ENCODE assay signal across 11 mouse cellular contexts in genomic region chr1:156667141-156667926, GRCm38 (mm10). TPM values are rescaled to one million over a fixed set of nuclear protein-coding genes. Genes with fewer than 3 reads are reported as not detected.
DNase-seq lines count a peak whose midpoint lies in the region; ATAC-seq and TF ChIP-seq lines count a peak whose summit lies in the region.
"Had no signal": no experiment of that assay in that cellular context is flagged by ENCODE, and none has a peak within 500 bp of the region (broad histone marks: within the 10 kb centered on the region; RNA-seq: fewer than 3 reads in every experiment).

No protein-coding gene starts in this region.

- H3K9me3 ChIP-seq in forebrain, embryonic 14.5 days (replicated peaks; ENCODE audit: control insufficient read depth, low read length), result no peaks in the 10 kb centered on the region
- no peaks in the 10 kb centered on the region for H3K9me3 ChIP-seq in forebrain, embryonic 16.5 days (ENCODE audit: control insufficient read depth, low read length)
- H3K9me3 ChIP-seq in G1E (replicated peaks), result no peaks in the 10 kb centered on the region
- no peaks in the 10 kb centered on the region for H3K9me3 ChIP-seq in heart, embryonic 14.5 days (ENCODE audit: control insufficient read depth, low read length)
- H3K9me3 ChIP-seq in midbrain, embryonic 10.5 days (replicated peaks), result no peaks in the 10 kb centered on the region
- H3K9me3 ChIP-seq: embryonic facial prominence, embryonic 12.5 days had no signal

- H3K4me1 ChIP-seq in forebrain, embryonic 14.5 days (ENCODE audit: control insufficient read depth, insufficient read depth, low read length), result no peaks in the 10 kb centered on the region
- no peaks in the 10 kb centered on the region for H3K4me1 ChIP-seq in forebrain, embryonic 16.5 days (replicated peaks; ENCODE audit: control insufficient read depth, insufficient read depth, low read length)
- peaks cover 10% of the 10 kb centered on the region for H3K4me1 ChIP-seq in G1E (ENCODE audit: insufficient read depth, low read depth, low read length)
- H3K4me1 ChIP-seq in heart, embryonic 14.5 days (ENCODE audit: control insufficient read depth in 2 of 2, insufficient read depth in 2 of 2, low read length in 2 of 2), result peaks cover 14 to 21% of the 10 kb centered on the region in 2 experiments; a peak in 3 of 4 replicates
- peaks cover 19% of the 10 kb centered on the region for H3K4me1 ChIP-seq in midbrain, embryonic 10.5 days
- H3K4me1 ChIP-seq: embryonic facial prominence, embryonic 12.5 days had no signal

- H3K27me3 ChIP-seq in forebrain, embryonic 14.5 days (replicated peaks; ENCODE audit: control insufficient read depth, insufficient read depth, low read length), result no peaks in the 10 kb centered on the region
- no peaks in the 10 kb centered on the region for H3K27me3 ChIP-seq in forebrain, embryonic 16.5 days (replicated peaks; ENCODE audit: control insufficient read depth, insufficient read depth, low read length)
- peaks cover 16% of the 10 kb centered on the region; the same call in 1 of the 2 replicates for H3K27me3 ChIP-seq in G1E (ENCODE audit: insufficient read depth, low read length)
- H3K27me3 ChIP-seq in heart, embryonic 14.5 days (ENCODE audit: control insufficient read depth, insufficient read depth, low read length), result no peaks in the 10 kb centered on the region
- H3K27me3 ChIP-seq in midbrain, embryonic 10.5 days (ENCODE audit: low read depth, poor library complexity, severe bottlenecking), result peaks cover 17% of the 10 kb centered on the region; the same call in 1 of the 2 replicates
- H3K27me3 ChIP-seq: embryonic facial prominence, embryonic 12.5 days had no signal

- DNase-seq in forebrain, embryonic 14.5 days (ENCODE audit: low spot score), result no peak
- peak; percentile 18 for DNase-seq in G1E (ENCODE audit: low spot score)
- peak; percentile 76 for DNase-seq in lung, postnatal 25 days (ENCODE audit: low spot score)
- DNase-seq in midbrain, embryonic 10.5 days (ENCODE audit: low spot score), result no peak
- no peak for DNase-seq in retina, postnatal 1 day
- DNase-seq in left cerebral cortex, postnatal 4 days, result no peak
- DNase-seq: kidney, postnatal 4 days; thymus, postnatal 36 days had no signal

- H3K4me3 ChIP-seq in forebrain, embryonic 14.5 days (ENCODE audit: low read depth, low read length), result no peak overlapping the region
- H3K4me3 ChIP-seq in forebrain, embryonic 16.5 days (replicated peaks; ENCODE audit: low read length), result no peak overlapping the region
- H3K4me3 ChIP-seq in G1E (ENCODE audit: low read depth, low read length), result no peak overlapping the region
- no peak overlapping the region for H3K4me3 ChIP-seq in heart, embryonic 14.5 days (ENCODE audit: control insufficient read depth in 1 of 2, insufficient read depth in 1 of 2, low read depth in 1 of 2, low read length in 2 of 2)
- H3K4me3 ChIP-seq in midbrain, embryonic 10.5 days, result no peak overlapping the region
- H3K4me3 ChIP-seq: embryonic facial prominence, embryonic 12.5 days had no signal

- no peak for TF ChIP-seq CTCF in G1E (IDR thresholded peaks at IDR 0.05; ENCODE audit: low read depth, low read length)

- H3K9ac ChIP-seq in forebrain, embryonic 14.5 days (ENCODE audit: low read length), result no peak overlapping the region
- H3K9ac ChIP-seq in forebrain, embryonic 16.5 days (replicated peaks; ENCODE audit: low read depth, low read length), result no peak overlapping the region
- no peak overlapping the region for H3K9ac ChIP-seq in heart, embryonic 14.5 days (ENCODE audit: low read length)
- H3K9ac ChIP-seq: embryonic facial prominence, embryonic 12.5 days had no signal

- no peak overlapping the region for H3K4me2 ChIP-seq in forebrain, embryonic 14.5 days (ENCODE audit: low read length)
- no peak overlapping the region for H3K4me2 ChIP-seq in forebrain, embryonic 16.5 days (ENCODE audit: low read length)
- H3K4me2 ChIP-seq in heart, embryonic 14.5 days (ENCODE audit: low read length), result peak overlapping the region; percentile 24
- H3K4me2 ChIP-seq: embryonic facial prominence, embryonic 12.5 days had no signal

- no peak overlapping the region for H3K27ac ChIP-seq in forebrain, embryonic 14.5 days (ENCODE audit: low read depth, low read length)
- H3K27ac ChIP-seq in forebrain, embryonic 16.5 days (ENCODE audit: low read length), result no peak overlapping the region
- peak overlapping the region; percentile 32 to 67; a peak in 3 of 4 replicates for H3K27ac ChIP-seq in heart, embryonic 14.5 days (replicated peaks in 1 of 2; ENCODE audit: control insufficient read depth in 1 of 2, insufficient read depth in 1 of 2, low read depth in 2 of 2, low read length in 2 of 2)
- H3K27ac ChIP-seq in midbrain, embryonic 10.5 days (replicated peaks), result no peak overlapping the region
- H3K27ac ChIP-seq: embryonic facial prominence, embryonic 12.5 days had no signal

- intact Hi-C loops in left cerebral cortex, postnatal 4 days (cut with DNase I), result no loop called here

- ATAC-seq in forebrain, embryonic 14.5 days, result 0 out of 2 replicates have a peak, but pooled peaks have one; percentile 12
- no peak for ATAC-seq in forebrain, embryonic 16.5 days
- peak; percentile 40; the same call in 1 of the 2 replicates for ATAC-seq in G1E (ENCODE audit: extremely low read depth, insufficient number of reproducible peaks, low FRiP score, poor library complexity, severe bottlenecking)
- ATAC-seq in heart, embryonic 14.5 days (ENCODE audit: insufficient number of reproducible peaks, insufficient read depth, low FRiP score, low read depth), result peak; percentile 72

- 92% methylated on average over 23 of the region's 23 CpGs for WGBS in forebrain, embryonic 14.5 days
- WGBS in forebrain, embryonic 16.5 days, result 89% methylated on average over 23 of the region's 23 CpGs
- WGBS in heart, embryonic 14.5 days, result 63% methylated on average over 23 of the region's 23 CpGs
- WGBS in midbrain, embryonic 10.5 days, result 89% methylated on average over 23 of the region's 23 CpGs

- no peaks in the 10 kb centered on the region for H3K36me3 ChIP-seq in forebrain, embryonic 14.5 days (ENCODE audit: control insufficient read depth, insufficient read depth, low read length)
- no peaks in the 10 kb centered on the region for H3K36me3 ChIP-seq in forebrain, embryonic 16.5 days (ENCODE audit: control insufficient read depth, insufficient read depth)
- peaks cover 13% of the 10 kb centered on the region for H3K36me3 ChIP-seq in G1E (replicated peaks)
- no peaks in the 10 kb centered on the region for H3K36me3 ChIP-seq in heart, embryonic 14.5 days (ENCODE audit: control insufficient read depth, insufficient read depth, low read length)
- no peaks in the 10 kb centered on the region for H3K36me3 ChIP-seq in midbrain, embryonic 10.5 days
- H3K36me3 ChIP-seq: embryonic facial prominence, embryonic 12.5 days had no signal

RNA-seq across cellular contexts. Expression of gene Tor3a, which starts 6.8 kb away (rescaled TPM):
- 4.5 and 6.5 TPM in 2 replicates for polyA plus RNA-seq in forebrain, embryonic 14.5 days (2014; fragmentation: Nextera tagmentation; extraction: Ambion mirVana)
- polyA plus RNA-seq in forebrain, embryonic 16.5 days (2015; fragmentation: Nextera tagmentation; extraction: Ambion mirVana), result 4.4 TPM in 2 replicates
- total RNA-seq in G1E (2014; fragmentation: Nextera tagmentation) (2.1 and 2.6 TPM in 2 replicates), G1E (2017) (2.8 and 3.1 TPM in 2 replicates)
- polyA plus RNA-seq in G1E (2012), result 2.5 and 4.8 TPM in 2 replicates
- 6.8 and 8.4 TPM in 2 replicates for polyA plus RNA-seq in heart, embryonic 14.5 days (2014; fragmentation: Nextera tagmentation; extraction: Ambion mirVana)
- 6.1 and 6.9 TPM in 2 replicates for polyA plus RNA-seq in midbrain, embryonic 10.5 days (2016; fragmentation: Nextera tagmentation; extraction: Ambion mirVana)
- 1 to 10 TPM; 3.4 to 4.4 TPM for total RNA-seq in left cerebral cortex, postnatal 4 days (2021)

RNA-seq across cellular contexts. Expression of gene Fam20b, which starts 51.6 kb away (rescaled TPM):
- polyA plus RNA-seq in forebrain, embryonic 14.5 days (2014; fragmentation: Nextera tagmentation; extraction: Ambion mirVana), result 19.9 and 23.8 TPM in 2 replicates
- polyA plus RNA-seq in forebrain, embryonic 16.5 days (2015; fragmentation: Nextera tagmentation; extraction: Ambion mirVana), result 27.2 and 27.6 TPM in 2 replicates
- total RNA-seq in G1E (2014; fragmentation: Nextera tagmentation), result 36.1 and 43.3 TPM in 2 replicates
- total RNA-seq in G1E (2017), result 90.0 and 93.5 TPM in 2 replicates
- 9.7 and 11.8 TPM in 2 replicates for polyA plus RNA-seq in G1E (2012)
- polyA plus RNA-seq in heart, embryonic 14.5 days (2014; fragmentation: Nextera tagmentation; extraction: Ambion mirVana), result 28.1 TPM in 2 replicates
- polyA plus RNA-seq in midbrain, embryonic 10.5 days (2016; fragmentation: Nextera tagmentation; extraction: Ambion mirVana), result 16.6 and 19.9 TPM in 2 replicates
- total RNA-seq in left cerebral cortex, postnatal 4 days (2021), result 10 to 100 TPM; 57.3 to 58.4 TPM

Comparison
In these comparisons a context has a peak if more than half of its experiments do, and no peak if none do; other contexts are left out.
1. DNase-seq: peak in G1E (single experiment) and lung, postnatal 25 days (single experiment); none in forebrain, embryonic 14.5 days (single experiment), midbrain, embryonic 10.5 days (single experiment), retina, postnatal 1 day (single experiment) and left cerebral cortex, postnatal 4 days (single experiment).
2. H3K27ac ChIP-seq: peak in heart, embryonic 14.5 days (2 of 2); none in forebrain, embryonic 14.5 days (single experiment), forebrain, embryonic 16.5 days (single experiment) and midbrain, embryonic 10.5 days (single experiment).